Mouse (Mus musculus) midbrain, embryonic 16.5 days (tissue): ENCODE data around the gene Slc9a5. TPM values are rescaled to one million over a fixed set of nuclear protein-coding genes. Genes with fewer than 3 reads are reported as not detected.

Experiments
- ATAC-seq: fragments of 200-750 bp; cut with Nextera tagmentation; 2 replicates; pipeline ENCODE4 v1.8.0; 2017; ENCODE audit warnings: moderate TSS enrichment
- H3K27ac ChIP-seq: fragments of 300-500 bp; sonication (generic); 2 replicates; pipeline ENCODE4 v1.5.1; 2014; ENCODE audit warnings: mild to moderate bottlenecking, low read length, mixed read lengths
- H3K27me3 ChIP-seq: fragments of 300-500 bp; sonication (generic); 2 replicates; pipeline ENCODE4 v1.6.1; 2014; ENCODE audit warnings: low read depth, low read length, mixed read lengths; ENCODE audit not compliant: control insufficient read depth, insufficient read depth
- H3K36me3 ChIP-seq: fragments of 300-500 bp; sonication (generic); 2 replicates; pipeline ENCODE4 v1.6.1; 2014; ENCODE audit warnings: mild to moderate bottlenecking, low read length, moderate library complexity, mixed read lengths; ENCODE audit not compliant: control insufficient read depth, insufficient read depth
- H3K4me1 ChIP-seq: fragments of 300-500 bp; sonication (generic); 2 replicates; pipeline ENCODE4 v1.6.1; 2014; ENCODE audit warnings: mild to moderate bottlenecking, low read length, mixed read lengths; ENCODE audit not compliant: control insufficient read depth, insufficient read depth
- H3K4me2 ChIP-seq: fragments of 300-500 bp; sonication (generic); 2 replicates; pipeline ENCODE4 v1.6.1; 2014; ENCODE audit warnings: mild to moderate bottlenecking, low read length, mixed read lengths
- H3K4me3 ChIP-seq: fragments of 300-500 bp; sonication (generic); 2 replicates; pipeline ENCODE4 v1.5.1; 2014; ENCODE audit warnings: low read depth, mild to moderate bottlenecking, low read length, moderate library complexity, mixed read lengths
- H3K9ac ChIP-seq: fragments of 300-500 bp; sonication (generic); 2 replicates; pipeline ENCODE4 v1.6.1; 2014; ENCODE audit warnings: low read depth, low read length, mixed read lengths
- H3K9me3 ChIP-seq: fragments of 300-500 bp; sonication (generic); replicated peaks from 2 replicates; pipeline ENCODE4 v1.6.1; 2014; ENCODE audit warnings: mild to moderate bottlenecking, low read length, mixed read lengths; ENCODE audit not compliant: control insufficient read depth, poor library complexity, severe bottlenecking
- WGBS: fragments of 180-500 bp; shearing (Covaris S2); extraction: QIAGEN DNeasy Blood & Tissue Kit; methylation state at CpG from one replicate; pipeline ENCODE4 v1.1.7; 2014; 5-methylcytosine and 5-hydroxymethylcytosine counted together
- polyA plus RNA-seq: library from polyadenylated mRNA; unstranded; fragments of >200 nt; fragmentation: Nextera tagmentation; extraction: Ambion mirVana; gene quantifications from 2 replicates; pipeline ENCODE4 v1.2.1, GENCODE M21; 2015

The Slc9a5 gene
- 13.3 and 15.1 TPM in 2 replicates for polyA plus RNA-seq

DNA sequence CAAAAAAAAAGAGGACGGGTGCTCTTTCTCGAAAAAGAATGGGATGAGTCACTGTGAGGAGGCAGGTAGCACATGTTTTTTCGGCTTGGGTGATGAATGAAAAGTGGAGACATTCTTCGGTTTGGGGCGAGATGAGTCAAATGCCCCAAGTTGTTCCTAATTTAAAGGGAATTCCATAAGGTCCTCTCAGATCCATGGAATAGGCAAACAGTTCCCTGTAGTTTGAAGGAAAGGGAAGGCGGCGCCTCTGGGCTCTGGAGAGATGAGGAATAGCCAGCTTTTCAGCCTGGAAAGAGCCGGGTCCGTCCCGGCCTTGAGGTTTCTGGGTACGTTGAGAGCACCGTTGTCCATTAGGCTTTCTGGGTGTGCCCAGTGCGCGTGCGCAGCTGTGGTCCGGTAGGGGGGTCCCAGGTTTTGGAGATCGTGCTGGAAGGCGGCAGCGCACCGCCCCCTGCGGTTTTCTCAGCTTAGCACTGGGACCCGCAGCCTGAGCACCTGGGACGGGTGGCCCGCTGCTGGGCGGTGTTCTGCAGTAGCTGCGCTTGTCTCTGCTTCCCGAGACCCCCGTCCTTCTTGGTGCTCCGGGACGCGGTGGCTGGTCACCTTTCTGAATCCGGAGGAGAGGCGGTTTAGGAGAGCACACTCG is at the start of gene Slc9a5:
TSS of gene Slc9a5 (plus strand) at position 394 of the 646 bp plus-strand sequence.
- ATAC-seq: peak; percentile 43
- H3K27ac ChIP-seq: peak within 1 kb of the TSS; percentile 81
- peak within 1 kb of the TSS; percentile 80 for H3K9ac ChIP-seq
- H3K4me2 ChIP-seq: peak within 1 kb of the TSS; percentile 93
- H3K4me1 ChIP-seq: peaks cover 14% of the 10 kb centered on the region; the same call in 1 of the 2 replicates
- H3K27me3 ChIP-seq: peaks cover 12% of the 10 kb centered on the region; the same call in 1 of the 2 replicates
- WGBS: under 1% methylated on average over 34 of the region's 34 CpGs
- H3K4me3 ChIP-seq: peak within 1 kb of the TSS; percentile 67
- H3K9me3 ChIP-seq: no peaks in the 10 kb centered on the region
- H3K36me3 ChIP-seq: no peaks in the 10 kb centered on the region

DNA sequence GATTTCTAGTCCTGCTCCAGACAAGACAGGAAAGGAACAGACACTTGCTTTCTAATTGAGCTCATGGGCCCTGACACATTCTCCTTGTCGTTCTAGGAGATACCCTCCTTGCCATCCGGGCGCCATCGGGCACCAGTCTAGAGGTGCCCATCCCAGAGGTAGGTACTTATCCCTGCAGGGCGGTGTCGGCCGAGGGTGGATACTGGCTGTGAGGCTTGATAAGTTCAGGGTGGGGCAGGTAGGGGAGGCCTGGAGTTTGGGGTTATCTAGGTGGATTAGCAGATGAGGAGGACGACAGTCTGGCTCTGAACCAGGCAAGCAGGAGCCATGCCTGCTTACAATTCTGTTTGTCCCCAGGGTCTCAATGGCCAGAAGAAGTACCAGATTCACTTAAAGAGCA is 48.7 kb upstream of the Slc9a5 start:
- Histone ChIP-seq H3K4me1 (peaks cover 23% of the 10 kb centered on the region), H3K27me3 (no peaks in the 10 kb centered on the region), H3K9ac (no peak overlapping the region), H3K4me3 (no peak overlapping the region), H3K4me2 (no peak overlapping the region), H3K9me3 (no peaks in the 10 kb centered on the region), H3K27ac (no peak overlapping the region), H3K36me3 (peaks cover 26% of the 10 kb centered on the region)
- ATAC-seq: no peak
- WGBS: 94% methylated on average over 8 of the region's 8 CpGs

DNA sequence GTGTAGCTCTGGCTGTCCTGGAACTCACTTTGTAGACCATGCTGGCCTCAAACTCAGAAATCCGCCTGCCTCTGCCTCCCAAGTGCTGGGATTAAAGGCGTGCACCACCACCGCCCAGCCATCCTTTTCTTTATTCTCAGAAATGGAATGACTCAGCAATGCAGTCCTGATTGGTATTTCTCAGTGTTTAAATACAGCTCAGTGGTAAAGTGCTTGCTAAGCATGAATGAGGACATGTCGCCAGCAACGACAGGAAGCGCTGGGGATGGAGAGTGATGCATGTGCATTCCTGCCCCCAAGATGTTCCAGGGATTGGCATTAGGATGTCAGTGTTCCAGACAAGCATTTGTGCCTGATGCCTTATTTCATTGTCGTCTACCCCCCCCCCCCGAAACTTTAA is 45.2 kb upstream of the Slc9a5 start:
- ATAC-seq: no peak
- WGBS: 90% methylated on average over 7 of the region's 8 CpGs
- peaks cover 43% of the 10 kb centered on the region for H3K36me3 ChIP-seq

DNA sequence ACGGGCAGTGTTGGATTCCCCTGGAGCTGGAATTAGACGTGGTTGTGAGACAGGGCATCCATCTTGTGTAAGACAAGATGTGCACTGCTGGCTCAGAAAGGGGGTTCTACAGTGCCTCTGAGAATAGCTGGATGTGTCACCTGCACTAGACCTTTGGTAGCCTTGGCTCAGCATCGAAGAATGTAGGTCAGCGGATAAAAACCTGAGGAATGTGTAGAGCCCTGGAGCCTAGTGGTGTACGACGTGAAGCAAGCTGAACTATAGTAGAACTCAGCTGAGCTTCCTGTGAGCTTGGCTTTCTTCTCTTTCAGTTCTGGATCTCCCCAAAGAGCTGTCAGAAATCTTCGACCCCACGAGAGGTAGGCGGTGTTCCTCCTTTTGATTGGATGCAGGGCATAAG is 44.8 kb upstream of the Slc9a5 start:
- no peak overlapping the region for H3K4me3 ChIP-seq
- H3K4me2 ChIP-seq: no peak overlapping the region
- no peak overlapping the region for H3K27ac ChIP-seq
- WGBS: 86% methylated on average over 9 of the region's 9 CpGs
- ATAC-seq: no peak
- no peaks in the 10 kb centered on the region for H3K9me3 ChIP-seq
- H3K4me1 ChIP-seq: peaks cover 16% of the 10 kb centered on the region
- peaks cover 44% of the 10 kb centered on the region for H3K36me3 ChIP-seq
- H3K9ac ChIP-seq: no peak overlapping the region
- H3K27me3 ChIP-seq: no peaks in the 10 kb centered on the region

More for the DNA sequence above, 45.2 kb upstream of the Slc9a5 start:
- Histone ChIP-seq H3K4me2 (no peak overlapping the region), H3K4me1 (peaks cover 21% of the 10 kb centered on the region), H3K9ac (no peak overlapping the region), H3K27ac (no peak overlapping the region), H3K9me3 (no peaks in the 10 kb centered on the region), H3K4me3 (no peak overlapping the region), H3K27me3 (no peaks in the 10 kb centered on the region)

DNA sequence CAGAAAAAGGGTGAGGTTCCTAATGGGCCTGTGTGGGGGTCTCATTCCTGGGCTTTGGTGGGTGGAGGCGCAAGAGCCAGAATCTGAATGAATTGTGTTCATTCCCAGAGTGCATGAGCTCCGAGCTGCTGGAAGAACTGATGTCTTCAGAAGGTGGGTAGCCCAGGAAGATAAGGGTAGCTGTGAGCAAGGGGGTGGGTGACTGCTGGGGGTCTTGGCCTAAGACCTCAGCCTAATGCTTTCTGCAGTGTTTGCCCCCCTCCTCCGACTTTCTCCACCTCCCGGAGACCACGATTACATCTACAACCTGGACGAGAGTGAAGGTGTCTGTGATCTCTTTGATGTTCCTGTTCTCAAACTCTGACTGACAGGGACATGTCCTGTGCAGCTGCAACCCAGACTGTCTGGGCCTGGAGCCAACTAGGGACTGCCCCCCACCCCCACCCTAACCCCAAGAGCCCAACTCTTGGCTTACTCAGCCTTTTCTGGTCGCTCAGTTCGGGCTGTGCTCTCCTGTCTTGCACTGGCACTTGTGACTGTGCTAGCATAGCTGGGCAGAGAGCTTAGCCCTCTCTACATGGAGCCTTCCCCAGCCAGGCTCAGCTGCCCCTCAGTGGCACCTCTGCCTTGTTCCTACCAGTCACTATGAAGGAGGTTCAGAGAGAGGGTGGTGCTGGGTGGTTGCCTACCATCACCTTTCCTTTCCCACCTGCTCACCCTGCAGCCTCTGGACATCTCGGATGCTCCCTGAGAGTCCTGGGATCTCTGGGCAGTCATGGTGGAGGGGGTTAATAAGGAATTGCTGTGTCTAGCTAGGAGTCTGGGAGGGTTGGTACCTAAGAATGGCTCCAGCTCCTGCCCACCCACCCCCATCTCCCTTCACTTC is 44.1 kb upstream of the Slc9a5 start:
- peak; percentile 8; the same call in 1 of the 2 replicates for ATAC-seq
- H3K36me3 ChIP-seq: peaks cover 44% of the 10 kb centered on the region

DNA sequence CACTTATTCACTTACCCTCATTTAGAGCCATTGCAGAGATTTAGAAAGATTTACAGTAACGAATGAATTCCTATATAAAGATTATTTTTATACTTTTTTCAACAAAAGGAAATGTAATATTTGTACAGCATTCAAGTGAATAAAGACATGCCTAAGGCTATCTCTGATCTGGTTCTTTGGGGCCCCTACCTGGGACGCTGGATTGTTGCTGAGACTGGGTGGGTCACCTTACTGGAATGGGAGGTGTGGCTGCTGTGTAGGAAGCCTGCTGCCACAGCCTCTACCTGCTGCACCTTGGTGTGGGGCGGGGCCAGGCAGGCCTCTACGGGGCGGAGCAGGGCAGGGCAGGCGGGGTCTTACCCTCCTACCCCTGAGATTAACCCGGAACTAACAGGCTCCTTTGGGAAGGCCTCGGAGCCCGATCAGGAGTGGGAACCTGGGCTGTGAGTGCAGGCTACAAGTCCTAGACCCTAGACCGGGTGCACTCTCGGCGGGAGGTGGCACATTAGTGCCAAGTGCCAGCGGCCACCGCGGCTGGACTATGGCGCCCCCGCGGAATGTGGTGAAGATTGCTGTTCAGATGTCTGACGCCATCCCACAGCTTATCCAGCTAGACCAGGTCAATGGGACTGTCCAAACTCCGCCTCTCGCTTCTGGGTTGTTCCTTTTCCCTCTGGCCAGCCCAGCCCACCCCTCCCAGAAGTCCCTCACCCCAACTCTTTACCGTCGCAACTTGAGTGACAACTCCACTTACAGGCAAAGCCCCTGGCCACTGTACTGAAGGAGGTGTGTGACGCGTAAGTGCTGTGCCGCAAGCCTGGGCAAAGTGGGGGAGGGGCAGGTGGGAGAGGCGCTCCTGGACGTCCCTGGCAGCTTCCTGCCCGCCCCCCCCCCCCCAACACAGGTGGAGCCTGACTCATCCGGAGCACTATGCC is 43.2 kb upstream of the Slc9a5 start, which contains the start of gene Elmo3:
TSS of gene Elmo3 (plus strand) at position 391 of the 935 bp plus-strand sequence.
- Histone ChIP-seq H3K4me3 (no peak within 1 kb of the TSS; the same call in 1 of the 2 replicates), H3K4me2 (peak within 1 kb of the TSS; percentile 45), H3K9ac (peak within 1 kb of the TSS; percentile 39), H3K9me3 (no peaks in the 10 kb centered on the region), H3K27ac (no peak within 1 kb of the TSS), H3K4me1 (peaks cover 10% of the 10 kb centered on the region), H3K27me3 (no peaks in the 10 kb centered on the region), H3K36me3 (peaks cover 43% of the 10 kb centered on the region)
- peak; percentile 49 for ATAC-seq
- 10% methylated on average over 30 of the region's 30 CpGs for WGBS

More for the DNA sequence above, 44.1 kb upstream of the Slc9a5 start:
- H3K27me3 ChIP-seq: no peaks in the 10 kb centered on the region
- H3K9me3 ChIP-seq: no peaks in the 10 kb centered on the region
- H3K4me1 ChIP-seq: peaks cover 10% of the 10 kb centered on the region
- no peak overlapping the region for H3K4me3 ChIP-seq
- H3K4me2 ChIP-seq: no peak overlapping the region
- no peak overlapping the region for H3K27ac ChIP-seq
- no peak overlapping the region for H3K9ac ChIP-seq
- WGBS: 73% methylated on average over 9 of the region's 9 CpGs

DNA sequence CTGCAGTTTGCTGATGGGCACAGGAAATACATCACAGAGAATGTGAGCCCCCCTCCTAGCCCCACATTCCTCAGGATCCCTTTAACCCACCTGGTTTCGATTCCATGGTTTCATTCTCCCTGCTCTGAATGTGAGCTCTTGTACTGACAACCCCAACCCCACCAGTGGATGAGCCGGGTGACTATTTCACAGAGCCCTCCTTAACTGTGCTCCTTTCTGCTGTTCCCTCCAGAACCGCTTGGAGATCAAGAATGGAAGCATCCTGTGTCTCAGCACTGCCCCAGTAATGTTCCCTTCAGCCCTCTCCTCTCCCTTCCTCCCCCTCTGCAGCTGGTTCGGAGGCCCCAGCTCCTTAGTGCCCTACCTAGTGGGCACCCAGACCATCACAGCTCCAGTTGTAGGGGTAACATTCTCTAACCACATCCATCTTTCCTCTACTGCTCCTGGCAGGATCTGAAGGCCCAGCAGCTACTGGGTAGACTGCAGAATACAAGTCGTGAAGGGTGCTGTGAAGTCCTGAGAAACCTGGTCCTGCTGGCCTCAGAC is 42.4 kb upstream of the Slc9a5 start:
- no peaks in the 10 kb centered on the region for H3K27me3 ChIP-seq
- H3K36me3 ChIP-seq: peaks cover 39% of the 10 kb centered on the region
- 61% methylated on average over 5 of the region's 5 CpGs for WGBS
- ATAC-seq: peak; percentile 13; the same call in 1 of the 2 replicates
- peaks cover 10% of the 10 kb centered on the region for H3K4me1 ChIP-seq
- H3K4me2 ChIP-seq: peak overlapping the region; percentile 45; the same call in 1 of the 2 replicates
- no peaks in the 10 kb centered on the region for H3K9me3 ChIP-seq
- H3K4me3 ChIP-seq: no peak overlapping the region
- peak overlapping the region; percentile 39; the same call in 1 of the 2 replicates for H3K9ac ChIP-seq
- no peak overlapping the region for H3K27ac ChIP-seq

DNA sequence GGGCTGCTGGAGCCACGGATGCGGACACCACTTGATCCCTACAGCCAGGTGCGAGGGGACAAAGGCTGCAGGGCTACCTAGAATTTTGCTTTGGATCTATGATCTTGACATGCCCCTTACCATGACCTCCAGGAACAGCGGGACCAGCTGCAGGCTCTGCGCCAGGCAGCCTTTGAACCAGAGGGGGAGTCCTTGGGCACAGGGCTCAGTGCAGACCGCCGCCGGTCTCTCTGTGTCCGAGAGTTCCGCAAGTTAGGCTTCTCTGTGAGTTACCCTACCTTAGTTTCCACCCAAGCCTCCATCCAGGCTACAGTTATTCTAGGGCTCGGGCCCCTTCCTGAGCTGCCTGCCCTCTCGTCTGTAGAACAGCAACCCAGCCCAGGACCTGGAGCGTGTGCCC is 41.0 kb upstream of the Slc9a5 start:
- H3K4me3 ChIP-seq: no peak overlapping the region
- no peak for ATAC-seq
- peaks cover 36% of the 10 kb centered on the region for H3K36me3 ChIP-seq
- 94% methylated on average over 13 of the region's 13 CpGs for WGBS
- no peak overlapping the region for H3K27ac ChIP-seq
- peaks cover 10% of the 10 kb centered on the region for H3K4me1 ChIP-seq
- no peak overlapping the region for H3K4me2 ChIP-seq
- H3K9me3 ChIP-seq: no peaks in the 10 kb centered on the region
- no peaks in the 10 kb centered on the region for H3K27me3 ChIP-seq
- H3K9ac ChIP-seq: no peak overlapping the region
